Comparison of ENCODE assay signal across 10 mouse cellular contexts in the genomic region with DNA sequence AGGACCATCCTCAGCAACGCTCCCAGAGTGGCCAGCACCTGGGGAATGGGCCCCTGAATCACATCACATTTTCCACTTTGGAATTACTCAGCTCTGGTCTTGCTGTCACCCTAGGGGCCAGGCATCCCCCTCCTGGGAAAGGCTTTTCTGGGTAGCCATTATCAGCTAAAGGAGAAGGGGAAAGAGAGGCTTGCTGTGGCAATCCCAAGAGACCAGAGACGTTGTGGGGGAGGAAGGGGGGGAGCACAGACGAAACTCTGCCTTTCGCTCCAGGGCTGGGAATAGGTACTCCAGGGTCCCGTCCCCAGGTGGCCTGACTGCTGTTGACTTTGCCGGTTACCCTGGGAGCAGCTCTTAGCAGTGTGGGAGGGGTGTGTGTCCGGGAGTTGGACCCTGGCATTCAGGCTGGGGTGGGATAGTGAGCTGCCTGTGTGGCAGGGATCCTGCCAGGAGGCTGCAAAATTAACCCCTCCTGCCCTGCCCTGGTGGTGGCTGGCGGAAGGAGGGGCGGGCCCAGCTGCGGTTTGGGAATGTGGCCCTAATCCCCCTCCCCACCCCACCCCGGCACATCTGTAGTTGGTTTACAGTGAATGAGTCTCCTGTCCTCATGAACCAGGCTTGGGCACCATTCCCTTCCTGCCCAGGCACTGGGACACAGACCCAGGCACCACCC. TPM values are rescaled to one million over a fixed set of nuclear protein-coding genes. Genes with fewer than 3 reads are reported as not detected.
DNase-seq lines count a peak whose midpoint lies in the region; ATAC-seq and TF ChIP-seq lines count a peak whose summit lies in the region.
"Had no signal": no experiment of that assay in that cellular context is flagged by ENCODE, and none has a peak within 500 bp of the region (broad histone marks: within the 10 kb centered on the region; RNA-seq: fewer than 3 reads in every experiment).

No protein-coding gene starts in this region.

- peaks cover 17% of the 10 kb centered on the region for H3K79me3 ChIP-seq in C2C12 (ENCODE audit: low read depth)

- 0 out of 2 replicates have a peak overlapping the region, but pooled peaks have one; percentile 3 for H3K4me3 ChIP-seq in intestine, embryonic 15.5 days (replicated peaks)
- no peak overlapping the region for H3K4me3 ChIP-seq in intestine, embryonic 16.5 days (ENCODE audit: low read length)
- H3K4me3 ChIP-seq in C2C12 (ENCODE audit: insufficient read depth, poor library complexity, severe bottlenecking) = no peak overlapping the region
- no peak overlapping the region for H3K4me3 ChIP-seq in forebrain, embryonic 14.5 days (ENCODE audit: low read depth, low read length)

- ATAC-seq in intestine, embryonic 15.5 days = no peak
- no peak for ATAC-seq in intestine, embryonic 16.5 days
- ATAC-seq in forebrain, embryonic 14.5 days = no peak

- peak overlapping the region; percentile 46 for H3ac ChIP-seq in C2C12 (ENCODE audit: control insufficient read depth, insufficient read length, low read depth)

- no peak for TF ChIP-seq CTCF in C2C12 (IDR thresholded peaks at IDR 0.05; ENCODE audit: control insufficient read depth, insufficient read depth, insufficient read length)

- H3K27me3 ChIP-seq in intestine, embryonic 15.5 days (replicated peaks) = 0 out of 2 replicates have a peak, but pooled peaks cover 5% of the 10 kb centered on the region
- no peaks in the 10 kb centered on the region; the same call in 1 of the 2 replicates for H3K27me3 ChIP-seq in intestine, embryonic 16.5 days (replicated peaks; ENCODE audit: control insufficient read depth, insufficient read depth, low read length)
- no peaks in the 10 kb centered on the region for H3K27me3 ChIP-seq in C2C12 (ENCODE audit: control insufficient read depth, insufficient read depth, insufficient read length)
- H3K27me3 ChIP-seq in forebrain, embryonic 14.5 days (replicated peaks; ENCODE audit: control insufficient read depth, insufficient read depth, low read length) = peaks cover 18% of the 10 kb centered on the region

- H3K9me3 ChIP-seq in intestine, embryonic 15.5 days = no peaks in the 10 kb centered on the region
- no peaks in the 10 kb centered on the region for H3K9me3 ChIP-seq in intestine, embryonic 16.5 days (ENCODE audit: control insufficient read depth, low read length)
- no peaks in the 10 kb centered on the region for H3K9me3 ChIP-seq in forebrain, embryonic 14.5 days (replicated peaks; ENCODE audit: control insufficient read depth, low read length)

- H3K9ac ChIP-seq in intestine, embryonic 15.5 days = no peak overlapping the region
- no peak overlapping the region for H3K9ac ChIP-seq in intestine, embryonic 16.5 days (ENCODE audit: low read depth, low read length)
- H3K9ac ChIP-seq in forebrain, embryonic 14.5 days (ENCODE audit: low read length) = no peak overlapping the region; the same call in 1 of the 2 replicates

- H3K4me1 ChIP-seq in intestine, embryonic 15.5 days (replicated peaks) = peaks cover 30% of the 10 kb centered on the region
- peaks cover 23% of the 10 kb centered on the region for H3K4me1 ChIP-seq in intestine, embryonic 16.5 days (ENCODE audit: control insufficient read depth, insufficient read depth, low read length)
- H3K4me1 ChIP-seq in forebrain, embryonic 14.5 days (ENCODE audit: control insufficient read depth, insufficient read depth, low read length) = peaks cover 12% of the 10 kb centered on the region

- H3K27ac ChIP-seq in intestine, embryonic 15.5 days = no peak overlapping the region
- no peak overlapping the region for H3K27ac ChIP-seq in intestine, embryonic 16.5 days (ENCODE audit: low read length)
- no peak overlapping the region for H3K27ac ChIP-seq in forebrain, embryonic 14.5 days (ENCODE audit: low read depth, low read length)

- H3K79me2 ChIP-seq in C2C12 (ENCODE audit: control insufficient read depth, insufficient read depth) = peaks cover 28% of the 10 kb centered on the region

- H3K4me2 ChIP-seq in intestine, embryonic 15.5 days (replicated peaks) = 0 out of 2 replicates have a peak overlapping the region, but pooled peaks have one; percentile 94
- no peak overlapping the region for H3K4me2 ChIP-seq in intestine, embryonic 16.5 days (ENCODE audit: low read depth, low read length)
- peak overlapping the region; percentile 96; the same call in 1 of the 2 replicates for H3K4me2 ChIP-seq in forebrain, embryonic 14.5 days (ENCODE audit: low read length)

- H3K36me3 ChIP-seq in intestine, embryonic 15.5 days = no peaks in the 10 kb centered on the region
- H3K36me3 ChIP-seq in intestine, embryonic 16.5 days (ENCODE audit: control insufficient read depth, insufficient read depth, low read length) = no peaks in the 10 kb centered on the region
- H3K36me3 ChIP-seq in C2C12 (ENCODE audit: control insufficient read depth, insufficient read depth) = no peaks in the 10 kb centered on the region
- no peaks in the 10 kb centered on the region for H3K36me3 ChIP-seq in forebrain, embryonic 14.5 days (ENCODE audit: control insufficient read depth, insufficient read depth, low read length)

- 38% methylated on average over 11 of the region's 11 CpGs for WGBS in intestine, embryonic 15.5 days
- WGBS in intestine, embryonic 16.5 days = 31% methylated on average over 11 of the region's 11 CpGs
- 17% methylated on average over 11 of the region's 11 CpGs for WGBS in forebrain, embryonic 14.5 days

- peak; percentile 52 for DNase-seq in embryo, embryonic 11 days
- no peak for DNase-seq in embryo, embryonic 10 days (ENCODE audit: low spot score)
- DNase-seq in forebrain, embryonic 14.5 days (ENCODE audit: low spot score) = no peak
- DNase-seq in adrenal gland, adult 18-20 months (ENCODE audit: low spot score in 2 of 2) = no peak
- no peak for DNase-seq in cerebellum, postnatal 14 days

TF ChIP-seq in C2C12, 6 proteins besides CTCF, POLR2A, EP300 and RAD21:
- TF ChIP-seq MYOG (IDR thresholded peaks at IDR 0.05; ENCODE audit: control insufficient read depth, extremely low read depth, insufficient read length) (no peak), MYOD1 (IDR thresholded peaks at IDR 0.05; ENCODE audit: control insufficient read depth, insufficient read length, low read depth) (no peak), CEBPB (IDR thresholded peaks at IDR 0.05; ENCODE audit: low read depth) (no peak), MAX (IDR thresholded peaks at IDR 0.05) (no peak), FOSL1 (IDR thresholded peaks at IDR 0.05; ENCODE audit: insufficient read depth, low read length, poor library complexity, severe bottlenecking) (no peak), USF1 (IDR thresholded peaks at IDR 0.05; ENCODE audit: low read depth) (no peak)

RNA-seq across cellular contexts. Expression of gene Rarg, which starts 1.4 kb away (rescaled TPM):
- 15.8 and 16.5 TPM in 2 replicates for polyA plus RNA-seq in intestine, embryonic 15.5 days (2015; fragmentation: Nextera tagmentation; extraction: Ambion mirVana)
- polyA plus RNA-seq in intestine, embryonic 16.5 days (2015; fragmentation: Nextera tagmentation; extraction: Ambion mirVana) = 13.6 and 14.7 TPM in 2 replicates
- 92.5 TPM for polyA plus RNA-seq in C2C12 (2012; fragmentation: generic; extraction: Trizol)
- polyA plus RNA-seq in forebrain, embryonic 14.5 days (2014; fragmentation: Nextera tagmentation; extraction: Ambion mirVana) = 4.0 and 5.3 TPM in 2 replicates
- total RNA-seq in adrenal gland, adult 18-20 months (2021) = 10 to 100 TPM; 21.7 to 27.2 TPM

RNA-seq across cellular contexts. Expression of gene Gm9918, which starts 11.6 kb away (rescaled TPM):
- polyA plus RNA-seq in intestine, embryonic 15.5 days (2015; fragmentation: Nextera tagmentation; extraction: Ambion mirVana) = 0.08 and 0.14 TPM in 2 replicates
- polyA plus RNA-seq in intestine, embryonic 16.5 days (2015; fragmentation: Nextera tagmentation; extraction: Ambion mirVana) = 0.13 TPM in 1 of 2 replicates, not detected in the other
- not detected for polyA plus RNA-seq in C2C12 (2012; fragmentation: generic; extraction: Trizol)
- polyA plus RNA-seq in forebrain, embryonic 14.5 days (2014; fragmentation: Nextera tagmentation; extraction: Ambion mirVana) = not detected in 2 replicates
- under 1 TPM in 1 of 2 experiments, not detected in 1; 0.13 TPM for total RNA-seq in adrenal gland, adult 18-20 months (2021)
- total RNA-seq: gastrocnemius, postnatal 36 days; layer of hippocampus, postnatal 10 days had no signal

RNA-seq across cellular contexts. Expression of gene Mfsd5, which starts 20.5 kb away (rescaled TPM):
- 66.2 and 67.9 TPM in 2 replicates for polyA plus RNA-seq in intestine, embryonic 15.5 days (2015; fragmentation: Nextera tagmentation; extraction: Ambion mirVana)
- polyA plus RNA-seq in intestine, embryonic 16.5 days (2015; fragmentation: Nextera tagmentation; extraction: Ambion mirVana) = 74.2 and 77.6 TPM in 2 replicates
- polyA plus RNA-seq in C2C12 (2012; fragmentation: generic; extraction: Trizol) = 126 TPM
- polyA plus RNA-seq in forebrain, embryonic 14.5 days (2014; fragmentation: Nextera tagmentation; extraction: Ambion mirVana) = 43.8 and 48.8 TPM in 2 replicates
- 10 to 100 TPM; 32.6 to 35.2 TPM for total RNA-seq in adrenal gland, adult 18-20 months (2021)

RNA-seq across cellular contexts. Expression of gene Itgb7, which starts 27.0 kb away (rescaled TPM):
- 10.8 and 12.9 TPM in 2 replicates for polyA plus RNA-seq in intestine, embryonic 15.5 days (2015; fragmentation: Nextera tagmentation; extraction: Ambion mirVana)
- polyA plus RNA-seq in intestine, embryonic 16.5 days (2015; fragmentation: Nextera tagmentation; extraction: Ambion mirVana) = 9.5 and 10.3 TPM in 2 replicates
- polyA plus RNA-seq in C2C12 (2012; fragmentation: generic; extraction: Trizol) = 58.8 TPM
- polyA plus RNA-seq in forebrain, embryonic 14.5 days (2014; fragmentation: Nextera tagmentation; extraction: Ambion mirVana) = 0.38 and 0.49 TPM in 2 replicates
- total RNA-seq in adrenal gland, adult 18-20 months (2021) = 1 to 10 TPM; 4.1 to 7.4 TPM

RNA-seq across cellular contexts. Expression of gene Espl1, which starts 37.3 kb away (rescaled TPM):
- 18.3 and 19.7 TPM in 2 replicates for polyA plus RNA-seq in intestine, embryonic 15.5 days (2015; fragmentation: Nextera tagmentation; extraction: Ambion mirVana)
- 18.0 and 21.1 TPM in 2 replicates for polyA plus RNA-seq in intestine, embryonic 16.5 days (2015; fragmentation: Nextera tagmentation; extraction: Ambion mirVana)
- polyA plus RNA-seq in C2C12 (2012; fragmentation: generic; extraction: Trizol) = 47.0 TPM
- polyA plus RNA-seq in forebrain, embryonic 14.5 days (2014; fragmentation: Nextera tagmentation; extraction: Ambion mirVana) = 11.5 and 13.5 TPM in 2 replicates
- total RNA-seq in adrenal gland, adult 18-20 months (2021) = 1 to 10 TPM; 1.3 to 1.9 TPM
